Mouse (Mus musculus): ENCODE data around the gene Pkn3.
"Not testable (repeated sequence)": the region's sequence is repeated elsewhere in the genome, so short reads cannot be mapped to it uniquely, and the experiment has no call there.

Pkn3 gene

DNA sequence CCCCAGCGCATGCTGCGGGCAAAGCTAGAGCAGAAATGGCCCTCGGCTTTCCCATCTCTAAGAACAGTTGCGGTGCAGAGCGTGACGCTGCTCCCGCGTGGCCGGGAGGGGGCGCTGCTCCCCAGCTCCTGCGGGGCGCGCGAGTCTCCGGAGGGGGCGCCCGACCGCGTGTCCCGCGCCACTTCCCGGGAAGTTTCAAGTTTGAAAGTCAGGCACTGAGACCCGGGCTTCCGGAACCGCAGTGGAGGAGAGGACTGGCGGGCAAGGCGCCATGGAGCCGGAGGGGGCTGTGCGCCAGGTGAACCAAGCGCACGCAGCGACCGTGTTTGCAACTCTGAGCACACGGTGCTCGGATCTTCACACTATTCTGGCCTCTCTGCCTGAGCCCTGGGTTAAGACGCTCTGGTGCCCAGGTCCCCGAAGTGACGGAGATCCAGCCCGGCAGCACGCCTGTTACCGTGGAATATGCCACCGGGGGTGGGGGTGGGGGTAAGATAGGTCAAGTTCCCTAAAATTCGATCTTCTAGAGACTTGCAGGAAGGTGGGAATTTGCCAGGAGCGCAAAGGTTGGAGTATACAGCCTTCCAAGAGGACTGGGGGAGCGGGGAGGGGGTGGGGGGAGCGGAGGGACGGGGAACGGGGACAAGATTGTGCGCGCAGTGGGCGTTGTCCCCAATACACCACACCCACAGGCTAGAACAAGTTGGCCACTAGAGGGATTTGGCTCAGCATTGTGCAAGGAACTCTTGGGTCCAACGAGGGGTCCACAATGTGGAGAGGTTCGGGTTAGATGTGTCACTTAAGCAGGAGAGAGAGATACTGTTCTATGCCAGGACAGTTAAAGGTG lies at the start of gene Pkn3:
Gene Pkn3 (plus strand): TSS at position 183 of the 847 bp plus-strand sequence.
- peak; percentile 86 for DNase-seq (ENCODE audit: low read depth, low spot score)

DNA sequence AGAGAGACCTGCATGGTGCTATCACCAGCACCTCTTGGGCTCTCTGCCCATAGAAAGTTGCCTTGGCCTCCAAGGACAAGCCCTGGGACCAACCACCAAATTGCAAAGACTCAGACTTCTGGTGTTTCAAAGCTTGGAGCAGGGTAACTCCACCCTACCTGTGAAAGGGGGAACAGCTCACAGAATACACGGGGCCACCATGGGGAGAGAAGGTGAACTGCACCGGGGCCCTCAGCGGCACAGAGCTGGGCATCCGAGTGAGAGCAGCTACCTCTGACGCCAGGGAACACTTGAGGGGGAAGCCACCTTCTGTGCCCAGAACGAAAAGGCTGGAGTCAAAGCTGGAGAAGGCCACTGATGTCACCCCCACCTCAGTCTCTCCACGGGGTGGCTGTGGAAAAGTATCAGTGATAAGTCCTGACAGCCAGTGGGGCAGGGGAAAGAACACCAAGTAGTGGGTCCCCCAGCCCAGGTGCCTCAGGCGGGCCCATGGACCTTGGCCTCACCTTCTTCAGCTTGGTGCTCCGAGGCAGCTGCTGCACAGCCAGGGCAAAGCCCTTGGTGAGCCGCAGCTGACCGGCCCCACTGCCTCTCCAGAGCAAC lies 45.1 kb upstream of the Pkn3 start:
- DNase-seq (ENCODE audit: low read depth, low spot score), result no peak

DNA sequence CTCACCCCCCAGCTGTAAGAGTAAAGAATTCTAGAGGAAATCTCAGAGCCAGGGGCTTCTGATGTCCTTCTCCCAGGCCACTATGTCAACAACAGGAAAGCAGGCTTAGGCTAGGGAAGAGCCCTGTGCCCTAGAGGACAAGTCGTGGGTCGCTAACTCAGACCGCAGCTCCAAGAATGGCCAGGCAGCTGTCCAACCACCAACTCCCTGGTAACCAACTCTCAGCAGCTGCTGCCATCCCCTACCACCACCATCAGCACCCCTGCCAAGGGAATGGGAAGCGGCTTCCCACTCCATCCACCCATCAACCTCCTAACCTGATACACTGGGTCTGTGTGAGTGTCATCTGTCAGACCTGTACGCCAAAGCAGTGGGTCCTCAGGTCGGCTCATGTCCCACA lies 44.5 kb upstream of the Pkn3 start:
- no peak for DNase-seq (ENCODE audit: low read depth, low spot score)

- no peak for DNase-seq (ENCODE audit: low read depth, low spot score)
These were observed 39.7 kb upstream of the Pkn3 start for GRCm38 (mm10) chr2:30037762-30038161.

- no peak for DNase-seq (ENCODE audit: low read depth, low spot score)
These were observed 39.1 kb upstream of the Pkn3 start for GRCm38 (mm10) chr2:30038370-30038769.

DNA sequence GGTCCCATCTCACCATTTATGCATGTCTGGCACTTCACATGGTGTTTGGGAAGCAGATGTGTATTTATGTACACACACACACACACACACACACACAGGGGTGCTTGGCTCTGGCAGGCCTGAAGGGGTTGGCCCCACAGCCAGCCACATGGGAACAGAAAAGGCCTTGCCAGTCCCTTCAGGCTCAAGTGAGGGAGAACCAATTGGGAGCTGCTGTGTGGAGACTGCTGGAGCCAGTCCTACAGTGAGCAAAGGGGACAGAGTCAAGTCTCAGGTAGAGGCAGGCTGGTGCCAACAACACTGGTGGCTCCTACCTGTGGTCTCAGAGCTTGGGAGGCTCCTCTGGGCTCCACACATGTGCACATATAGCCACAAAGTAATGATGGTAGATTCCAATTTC lies 37.8 kb upstream of the Pkn3 start:
- DNase-seq (ENCODE audit: low read depth, low spot score), result no peak

DNA sequence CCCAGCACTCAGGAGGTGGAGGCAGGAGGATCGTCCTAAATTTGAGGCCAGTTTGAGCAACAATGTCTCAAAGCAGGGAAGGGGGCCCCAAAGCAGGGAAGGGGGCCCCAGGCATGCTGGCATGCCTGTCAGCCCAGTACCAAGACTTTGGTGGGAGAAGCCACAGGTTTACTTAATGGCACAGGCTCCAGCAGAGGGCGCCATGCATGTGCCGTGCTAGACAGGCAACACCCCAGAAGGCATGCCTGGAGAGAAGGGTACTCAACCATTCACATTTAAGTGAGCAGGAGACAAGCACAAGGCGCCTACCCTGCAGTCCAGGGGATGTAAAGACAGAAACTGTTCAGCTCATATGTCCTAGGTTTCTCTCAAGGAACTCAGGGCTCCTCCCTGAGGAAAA lies 35.0 kb upstream of the Pkn3 start:
- DNase-seq (ENCODE audit: low read depth, low spot score), result peak; percentile 81

GRCm38 (mm10) chr2:30044550-30044949 lies 32.9 kb upstream of the Pkn3 start:
- no peak for DNase-seq (ENCODE audit: low read depth, low spot score)

DNA sequence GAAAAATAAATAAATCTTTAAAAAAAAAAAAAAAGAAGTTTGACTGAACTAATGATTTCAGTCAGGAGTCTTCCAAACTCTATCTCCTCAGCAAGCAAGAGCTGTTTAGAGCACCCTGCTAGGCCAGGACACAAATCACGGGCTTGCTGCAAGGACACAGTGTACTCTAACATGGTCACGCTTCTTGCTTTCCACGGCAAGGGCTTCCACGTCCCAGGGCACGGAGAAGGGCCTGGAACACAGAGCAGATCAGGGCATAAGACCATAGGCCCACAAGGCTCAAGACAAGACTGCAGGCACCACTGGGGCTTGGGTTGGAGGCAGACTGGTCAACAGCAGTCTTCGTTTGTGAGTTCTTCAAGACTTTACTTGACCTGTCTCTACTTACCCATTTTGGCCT lies 30.4 kb upstream of the Pkn3 start:
- DNase-seq (ENCODE audit: low read depth, low spot score), result no peak

- DNase-seq (ENCODE audit: low read depth, low spot score), result no peak
These were observed 29.4 kb upstream of the Pkn3 start for GRCm38 (mm10) chr2:30048101-30048501.

DNA sequence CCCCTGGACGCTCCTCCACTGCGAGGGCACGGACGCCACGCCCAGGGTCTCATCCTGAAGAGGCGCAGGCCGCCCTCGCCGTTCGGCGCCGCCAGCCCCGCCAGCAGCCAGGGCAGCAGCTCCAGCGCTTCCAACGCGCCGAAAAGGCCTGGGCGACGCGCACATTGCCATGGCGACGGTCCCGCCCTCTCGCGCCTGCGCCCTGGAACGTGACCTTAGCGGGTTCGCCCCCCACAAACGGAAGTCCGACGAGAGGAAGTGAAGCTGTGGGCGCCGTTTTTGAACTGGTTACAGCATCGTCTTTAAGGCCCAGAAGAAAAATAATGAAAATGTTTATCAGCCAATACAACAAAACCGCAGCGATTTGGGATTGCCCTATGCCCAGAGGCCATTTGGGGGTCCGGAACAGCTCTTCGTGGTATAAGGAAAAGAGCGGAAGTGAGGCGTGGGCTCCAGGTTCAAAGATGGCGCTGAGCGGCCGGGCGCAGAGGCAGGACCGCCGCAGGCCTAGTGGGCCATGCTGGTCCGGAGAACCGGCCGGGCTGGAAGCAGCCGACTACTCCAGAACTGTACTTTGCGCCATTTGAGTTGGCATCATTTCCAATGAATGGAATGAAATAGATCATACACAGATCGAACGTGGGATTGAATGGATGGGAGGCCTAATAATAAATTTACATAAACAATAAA lies 28.6 kb upstream of the Pkn3 start, which contains the start of gene Wdr34:
Gene Wdr34 (minus strand): TSS at position 183 of the 690 bp plus-strand sequence.
- DNase-seq (ENCODE audit: low read depth, low spot score), result peak; percentile 97

DNA sequence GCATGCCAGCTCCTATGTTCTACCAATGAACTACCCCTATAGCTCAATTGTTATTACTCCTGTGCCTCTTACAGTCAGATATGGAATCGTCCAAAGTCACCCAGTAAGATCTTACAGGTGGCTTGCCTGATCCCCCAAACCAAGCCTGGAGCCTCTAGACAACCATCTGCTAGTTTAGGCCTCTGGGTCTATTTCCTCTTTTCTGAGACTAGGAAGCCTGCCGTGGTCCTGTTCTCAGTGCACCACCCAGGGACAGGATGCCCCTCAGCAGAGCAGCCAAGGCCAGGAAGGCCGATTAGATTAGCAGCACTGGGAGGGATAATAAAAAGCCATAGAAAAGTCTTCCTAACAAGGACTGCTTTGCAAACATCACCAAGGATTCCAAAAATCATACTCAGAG lies 27.7 kb upstream of the Pkn3 start:
- DNase-seq (ENCODE audit: low read depth, low spot score), result no peak

DNA sequence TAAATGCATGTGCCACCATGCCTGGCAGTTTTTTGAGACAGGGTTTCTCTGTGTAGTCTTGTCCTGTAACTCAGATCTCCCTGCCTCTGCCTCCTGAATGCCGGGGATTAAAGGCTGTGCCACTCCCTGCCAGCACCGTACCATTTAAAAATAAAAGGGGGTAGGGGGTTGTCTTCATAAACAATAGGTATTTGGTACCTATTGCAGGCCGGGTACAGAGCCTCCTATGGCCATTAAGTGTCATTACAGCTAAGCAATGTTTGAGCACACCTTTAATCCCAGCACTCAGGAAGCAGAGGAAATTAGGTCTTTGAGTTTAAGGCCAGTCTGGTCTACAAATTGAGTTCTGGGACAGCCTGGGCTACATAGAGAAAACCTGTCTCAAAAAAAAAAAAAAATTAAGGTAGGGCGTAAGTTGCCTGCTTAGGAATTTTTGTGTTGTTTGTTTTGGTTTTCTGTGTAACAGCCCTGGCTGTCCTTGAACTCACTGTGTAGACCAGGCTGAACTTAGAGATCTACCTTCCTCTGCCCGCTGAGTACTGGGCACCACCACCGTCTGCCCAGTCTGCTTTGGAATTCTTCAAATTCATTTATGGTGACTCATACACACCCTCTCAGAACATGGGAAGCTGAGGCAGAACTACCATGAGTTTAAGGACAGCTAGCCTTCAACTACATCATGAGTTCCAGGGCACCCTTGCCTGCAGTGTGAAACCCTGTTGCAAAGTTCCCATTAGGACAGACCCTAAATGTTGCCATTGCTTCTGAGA lies 25.3 kb upstream of the Pkn3 start:
- peak; percentile 45 for DNase-seq (ENCODE audit: low read depth, low spot score)

- DNase-seq (ENCODE audit: low read depth, low spot score), result not testable (repeated sequence)
These were observed 22.2 kb upstream of the Pkn3 start for GRCm38 (mm10) chr2:30055310-30055709.

- DNase-seq (ENCODE audit: low read depth, low spot score), result no peak
These were observed 20.7 kb upstream of the Pkn3 start for GRCm38 (mm10) chr2:30056736-30057135.

- DNase-seq (ENCODE audit: low read depth, low spot score), result no peak
These were observed 20.1 kb upstream of the Pkn3 start, which contains the start of gene Set for GRCm38 (mm10) chr2:30057223-30057904. Set (plus strand) TSS chr2:30057378.

GRCm38 (mm10) chr2:30058418-30058817 lies 19.1 kb upstream of the Pkn3 start:
- no peak for DNase-seq (ENCODE audit: low read depth, low spot score)

DNA sequence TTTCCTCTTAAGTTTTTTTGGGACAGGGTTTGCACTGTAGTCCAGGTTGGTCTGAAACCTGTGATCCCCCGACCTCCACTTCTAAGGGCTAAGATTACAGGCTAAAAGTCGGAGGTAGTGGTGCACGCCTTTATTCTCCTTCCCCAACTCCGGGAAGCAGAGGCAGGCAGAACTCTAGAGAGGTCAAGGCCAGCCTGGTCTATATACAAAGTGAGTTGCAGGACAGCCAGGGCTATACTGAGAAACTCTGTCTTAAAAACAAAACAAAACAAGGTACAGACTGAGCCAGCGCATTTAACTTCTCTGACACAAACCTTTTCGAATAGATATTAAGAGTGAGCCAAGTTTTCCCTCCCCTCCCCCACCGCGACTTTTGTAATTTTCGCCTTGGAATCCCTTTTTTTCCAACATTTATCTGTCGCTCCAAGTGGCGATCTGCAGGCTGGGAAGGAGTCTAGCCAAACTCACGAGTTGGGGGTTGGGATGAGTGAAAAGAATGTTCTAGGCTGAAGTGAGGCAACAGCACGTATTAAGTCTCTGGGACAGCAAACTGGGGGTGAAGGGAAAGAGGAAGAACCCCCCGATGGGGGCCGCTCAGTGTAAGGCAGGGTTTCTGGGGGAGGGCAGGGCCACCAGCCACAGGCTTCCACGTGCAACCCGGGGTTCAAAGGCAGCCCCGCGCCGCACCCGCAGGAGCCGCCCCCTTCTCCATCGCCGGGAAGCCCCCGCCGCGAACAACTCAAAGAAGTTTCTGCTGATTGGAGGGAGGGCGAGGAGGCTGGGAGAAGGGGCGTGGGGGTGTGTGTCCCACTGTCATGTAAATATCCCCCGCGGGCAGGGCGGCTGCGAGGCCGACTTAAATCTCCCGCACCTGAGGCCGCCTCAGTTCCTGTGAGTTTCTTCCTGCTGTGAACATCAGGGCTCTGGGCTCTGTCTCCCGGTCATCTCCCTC lies 16.0 kb upstream of the Pkn3 start:
- peak; percentile 80 for DNase-seq (ENCODE audit: low read depth, low spot score)

- DNase-seq (ENCODE audit: low read depth, low spot score), result peak; percentile 65
These were observed 15.0 kb upstream of the Pkn3 start for GRCm38 (mm10) chr2:30062249-30063093.
